Mouse (Mus musculus) activated CD4-positive, CD25-positive, alpha-beta regulatory T cell, adult 4 months (primary cell): Measurements from ENCODE around the gene Hpgd. TPM values are rescaled to one million over a fixed set of nuclear protein-coding genes. Genes with fewer than 3 reads are reported as not detected.

Experiments used
- ATAC-seq: one replicate; pipeline ENCODE4 v1.8.0; 2017
- polyA plus RNA-seq, 2 experiments: library from polyadenylated mRNA; unstranded; fragments of 100-300 nt; shearing (Covaris generic); gene quantifications; one replicate each; pipeline ENCODE4 v1.2.1; 2017

Hpgd gene
- polyA plus RNA-seq, 2 experiments from 2014 or later = 1.0 TPM; not detected in 1

GRCm38 (mm10) chr8:56327709-56328108 lies 33.3 kb downstream of the Hpgd start:
- ATAC-seq = no peak

DNA sequence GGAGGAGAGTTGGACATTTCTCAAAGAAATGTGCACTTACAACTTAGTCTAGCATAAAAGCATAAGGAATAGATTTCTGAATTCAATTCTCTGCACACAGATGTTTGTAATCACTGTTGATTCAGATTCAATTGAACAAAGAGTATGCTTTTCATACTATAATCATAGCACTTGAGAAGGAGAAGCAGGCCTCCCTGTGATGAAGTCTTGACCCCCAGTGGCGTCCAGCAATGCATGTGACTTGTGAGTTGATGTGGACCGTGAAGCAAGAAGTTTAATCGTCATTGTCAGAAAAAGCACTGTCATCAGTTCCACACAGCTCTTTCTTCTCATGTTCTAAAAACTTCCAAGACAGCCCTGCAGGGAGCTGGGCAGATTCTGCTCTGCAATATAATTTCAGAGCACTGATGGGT lies 33.8 kb downstream of the Hpgd start:
- no peak for ATAC-seq

DNA sequence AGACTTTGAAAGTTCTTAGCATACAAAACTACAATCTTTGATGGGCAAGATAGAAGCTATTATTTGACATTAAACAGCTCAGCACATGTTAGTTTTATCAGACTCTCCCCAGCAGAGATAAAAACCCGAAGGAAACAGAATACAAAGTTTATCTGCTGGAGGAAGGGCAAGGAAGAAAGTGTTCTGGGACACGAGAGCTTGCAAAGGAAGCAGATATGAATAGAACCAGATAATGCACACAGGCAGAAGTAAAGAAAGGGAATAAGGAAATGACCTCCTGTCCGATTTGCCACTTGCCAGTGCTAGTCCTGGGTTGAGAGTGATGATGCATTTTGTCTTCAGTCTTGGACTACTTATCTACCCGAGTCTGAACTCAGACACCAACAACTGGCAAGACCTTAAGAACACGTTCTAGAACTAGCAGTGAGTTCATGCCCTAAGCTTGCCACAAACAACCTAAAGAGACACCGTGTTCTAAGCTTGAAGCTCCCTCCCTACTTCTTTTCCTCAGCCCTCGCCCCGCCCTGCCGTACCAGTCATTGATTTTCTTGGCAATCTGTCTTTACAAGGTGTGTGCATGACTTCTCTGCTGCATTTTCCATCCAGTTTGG lies 41.1 kb downstream of the Hpgd start:
- no peak for ATAC-seq

DNA sequence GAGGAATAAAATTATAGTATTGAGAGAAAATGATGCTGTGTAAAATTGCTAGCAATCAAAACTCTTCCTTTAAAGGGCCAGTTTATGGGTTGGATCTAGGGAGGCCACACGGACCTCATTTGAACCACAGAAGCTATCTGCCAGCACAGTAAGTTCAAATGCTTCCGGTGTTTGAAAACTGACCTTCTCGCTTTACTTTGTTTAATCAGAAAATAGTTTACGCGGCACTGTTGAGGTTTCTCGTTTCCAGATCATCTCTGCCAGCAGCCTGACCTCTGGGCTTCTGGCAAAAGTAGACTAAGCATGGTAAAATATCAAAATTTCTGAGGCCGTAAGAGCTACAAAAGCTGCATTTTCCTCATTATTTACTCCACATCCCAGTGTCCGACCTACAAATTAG lies 42.4 kb downstream of the Hpgd start:
- no peak for ATAC-seq

DNA sequence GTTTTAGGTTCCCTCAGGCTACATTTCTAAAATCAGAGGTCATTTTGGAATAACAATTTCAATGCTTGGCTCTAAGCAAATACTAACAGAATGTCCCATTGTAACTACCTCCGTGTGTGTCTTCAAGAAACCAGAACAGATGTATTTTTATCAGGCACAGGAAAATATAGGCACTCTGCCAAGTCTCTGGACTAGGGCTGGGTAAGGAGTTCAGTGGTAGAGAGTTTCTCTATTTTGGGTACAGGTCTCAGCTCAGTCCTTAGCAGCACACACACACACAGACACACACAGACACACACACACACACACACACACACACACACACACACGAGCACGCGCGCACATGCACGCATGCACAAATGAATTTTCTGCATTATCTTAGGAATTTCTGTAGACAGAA lies 49.1 kb downstream of the Hpgd start:
- no peak for ATAC-seq

DNA sequence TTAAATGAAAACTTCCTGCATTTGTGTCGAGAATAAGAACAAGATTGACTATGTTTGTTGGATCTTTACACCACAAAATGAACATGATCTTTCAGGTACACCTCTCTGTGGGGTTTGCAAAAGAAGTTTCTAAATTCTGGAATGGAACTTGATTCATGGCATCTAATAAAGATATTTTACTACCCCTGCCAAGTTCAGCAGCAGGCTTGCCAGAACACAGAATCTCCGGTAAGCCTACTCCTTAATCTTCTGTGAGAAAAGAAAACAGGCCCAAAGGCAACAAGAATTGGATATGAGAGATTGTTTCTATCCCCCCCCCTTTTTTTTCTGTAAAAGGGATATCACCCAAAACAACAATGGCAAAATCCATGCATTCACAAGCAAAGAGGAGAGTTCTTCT lies 49.6 kb downstream of the Hpgd start:
- no peak for ATAC-seq

DNA sequence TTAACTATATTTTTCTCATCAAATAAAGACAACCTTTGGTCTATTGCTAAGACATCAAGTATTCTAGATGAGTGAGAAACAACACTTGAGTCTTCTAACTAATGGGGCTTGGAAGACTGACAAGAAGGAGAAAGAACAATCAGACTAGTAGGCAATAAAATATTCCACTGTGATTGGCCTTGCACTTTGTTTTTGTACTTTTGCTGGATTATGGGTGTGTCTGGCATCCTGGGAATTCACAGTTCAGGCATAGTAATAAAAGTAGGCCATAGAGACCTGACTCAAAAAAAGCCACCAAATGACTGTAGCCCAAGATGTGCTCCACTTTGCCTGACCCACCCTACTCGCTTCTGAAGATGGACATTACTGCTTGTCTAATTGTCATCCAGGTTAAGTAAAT lies 50.0 kb downstream of the Hpgd start:
- no peak for ATAC-seq

- ATAC-seq = no peak
Observed at GRCm38 (mm10) chr8:56345641-56346420, 51.4 kb downstream of the Hpgd start.

DNA sequence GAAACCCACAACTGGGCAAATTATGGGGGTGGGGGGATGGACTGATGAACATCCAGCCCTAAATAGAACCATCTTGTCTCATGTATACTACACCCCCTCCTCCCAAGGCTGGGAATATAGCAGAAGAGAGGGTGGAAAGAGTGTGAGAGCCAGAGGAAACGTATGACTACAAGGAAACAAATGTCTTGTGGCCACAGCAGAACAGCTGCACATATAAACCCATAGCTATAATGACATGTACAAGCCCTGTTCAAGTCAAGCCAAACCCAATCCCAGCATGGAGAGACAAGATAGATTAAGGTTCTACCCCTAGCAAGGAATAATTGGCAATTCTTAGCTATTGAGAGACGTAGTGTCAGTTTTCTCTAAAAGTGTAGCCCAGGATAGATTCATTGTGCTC lies 68.8 kb downstream of the Hpgd start:
- ATAC-seq = no peak
